In the genomic region with DNA sequence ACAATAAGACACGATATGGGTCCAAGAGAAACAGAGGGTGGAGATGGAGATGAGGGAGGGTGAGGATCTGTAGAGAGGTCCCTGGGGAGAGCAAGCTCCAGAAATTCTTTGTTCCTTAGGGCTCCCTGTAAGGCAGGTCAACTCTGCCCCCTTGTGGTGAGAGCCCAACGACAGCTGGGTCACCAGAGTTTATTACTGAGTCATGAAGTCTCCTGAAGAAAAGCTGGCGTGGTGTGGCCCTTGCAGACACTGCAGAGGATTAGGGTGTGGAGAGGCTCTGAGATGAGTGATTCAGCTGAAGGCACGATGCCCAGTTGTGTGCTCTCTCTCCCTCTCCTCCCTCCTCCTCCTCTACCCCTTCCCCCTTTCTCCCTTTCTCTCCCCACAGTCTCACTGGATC, we compare ENCODE assay signal across 8 mouse cellular contexts. TPM values are rescaled to one million over a fixed set of nuclear protein-coding genes. Genes with fewer than 3 reads are reported as not detected.
DNase-seq lines count a peak whose midpoint lies in the region; ATAC-seq and TF ChIP-seq lines count a peak whose summit lies in the region.

No protein-coding gene starts in this region.

- H3K27me3 ChIP-seq in hindbrain, embryonic 11.5 days (ENCODE audit: control insufficient read depth, insufficient read depth, low read length) = no peaks in the 10 kb centered on the region
- peaks cover 15% of the 10 kb centered on the region for H3K27me3 ChIP-seq in hindbrain, embryonic 12.5 days
- no peaks in the 10 kb centered on the region for H3K27me3 ChIP-seq in forebrain, postnatal 0 days (ENCODE audit: insufficient read depth, low read length)
- no peaks in the 10 kb centered on the region for H3K27me3 ChIP-seq in hindbrain, postnatal 0 days (ENCODE audit: insufficient read depth, low read length)
- no peaks in the 10 kb centered on the region for H3K27me3 ChIP-seq in splenic B cell, adult 2 months (ENCODE audit: control insufficient read depth, insufficient read depth, low read length, poor library complexity, severe bottlenecking)

- no peak overlapping the region for H3K9ac ChIP-seq in hindbrain, embryonic 11.5 days (ENCODE audit: low read depth, low read length)
- no peak overlapping the region for H3K9ac ChIP-seq in hindbrain, embryonic 12.5 days
- no peak overlapping the region for H3K9ac ChIP-seq in forebrain, postnatal 0 days
- H3K9ac ChIP-seq in hindbrain, postnatal 0 days (replicated peaks; ENCODE audit: low read length) = no peak overlapping the region

- H3K9me3 ChIP-seq in hindbrain, embryonic 11.5 days (ENCODE audit: control insufficient read depth, low read length) = no peaks in the 10 kb centered on the region
- H3K9me3 ChIP-seq in hindbrain, embryonic 12.5 days (replicated peaks) = no peaks in the 10 kb centered on the region
- no peaks in the 10 kb centered on the region for H3K9me3 ChIP-seq in forebrain, postnatal 0 days (ENCODE audit: low read length)
- no peaks in the 10 kb centered on the region for H3K9me3 ChIP-seq in hindbrain, postnatal 0 days (ENCODE audit: low read length)

- no peaks in the 10 kb centered on the region for H3K36me3 ChIP-seq in hindbrain, embryonic 11.5 days (ENCODE audit: control insufficient read depth, insufficient read depth, low read length)
- no peaks in the 10 kb centered on the region for H3K36me3 ChIP-seq in hindbrain, embryonic 12.5 days
- no peaks in the 10 kb centered on the region for H3K36me3 ChIP-seq in forebrain, postnatal 0 days (ENCODE audit: insufficient read depth)
- no peaks in the 10 kb centered on the region for H3K36me3 ChIP-seq in hindbrain, postnatal 0 days (ENCODE audit: insufficient read depth, low read length)
- no peaks in the 10 kb centered on the region for H3K36me3 ChIP-seq in splenic B cell, adult 2 months (ENCODE audit: control insufficient read depth, insufficient read depth, low read length, poor library complexity, severe bottlenecking)

- no peaks in the 10 kb centered on the region for H3K4me1 ChIP-seq in hindbrain, embryonic 11.5 days (replicated peaks; ENCODE audit: control insufficient read depth, insufficient read depth, low read length)
- no peaks in the 10 kb centered on the region for H3K4me1 ChIP-seq in hindbrain, embryonic 12.5 days
- H3K4me1 ChIP-seq in forebrain, postnatal 0 days (ENCODE audit: insufficient read depth) = no peaks in the 10 kb centered on the region
- no peaks in the 10 kb centered on the region for H3K4me1 ChIP-seq in hindbrain, postnatal 0 days (ENCODE audit: insufficient read depth, low read length)

- H3K27ac ChIP-seq in hindbrain, embryonic 11.5 days (ENCODE audit: low read depth, low read length) = no peak overlapping the region
- no peak overlapping the region for H3K27ac ChIP-seq in hindbrain, embryonic 12.5 days
- H3K27ac ChIP-seq in forebrain, postnatal 0 days (ENCODE audit: low read depth, low read length) = no peak overlapping the region
- H3K27ac ChIP-seq in hindbrain, postnatal 0 days = no peak overlapping the region

- no peak overlapping the region for H3K4me2 ChIP-seq in hindbrain, embryonic 11.5 days (replicated peaks; ENCODE audit: low read depth, low read length)
- H3K4me2 ChIP-seq in hindbrain, embryonic 12.5 days (replicated peaks) = no peak overlapping the region
- no peak overlapping the region for H3K4me2 ChIP-seq in forebrain, postnatal 0 days (ENCODE audit: low read depth)
- no peak overlapping the region for H3K4me2 ChIP-seq in hindbrain, postnatal 0 days (ENCODE audit: low read depth, low read length)

- TF ChIP-seq CTCF in forebrain, postnatal 0 days (IDR thresholded peaks at IDR 0.05; ENCODE audit: low read depth) = peak; percentile 77
- peak; percentile 79 for TF ChIP-seq CTCF in hindbrain, postnatal 0 days (IDR thresholded peaks at IDR 0.05; ENCODE audit: low read depth)

- ATAC-seq in hindbrain, embryonic 11.5 days (ENCODE audit: low FRiP score) = no peak
- no peak for ATAC-seq in hindbrain, embryonic 12.5 days (ENCODE audit: low FRiP score)
- ATAC-seq in cerebellum, adult (ENCODE audit: insufficient number of reproducible peaks, low FRiP score, low TSS enrichment) = peak; percentile 64; the same call in 1 of the 2 replicates
- ATAC-seq in forebrain, postnatal 0 days = peak; percentile 69
- ATAC-seq in hindbrain, postnatal 0 days = peak; percentile 32; the same call in 1 of the 2 replicates

- 9% methylated on average over 4 of the region's 4 CpGs for WGBS in hindbrain, embryonic 11.5 days
- 4% methylated on average over 4 of the region's 4 CpGs for WGBS in hindbrain, embryonic 12.5 days
- WGBS in forebrain, postnatal 0 days = 5% methylated on average over 4 of the region's 4 CpGs
- WGBS in hindbrain, postnatal 0 days = 13% methylated on average over 4 of the region's 4 CpGs

- DNase-seq in hindbrain, embryonic 11.5 days (ENCODE audit: low spot score) = peak; percentile 86
- DNase-seq in forebrain, postnatal 0 days = peak; percentile 75
- DNase-seq in hindbrain, postnatal 0 days (ENCODE audit: low spot score) = peak; percentile 85
- DNase-seq in left cerebral cortex, adult 8-10 months (ENCODE audit: low spot score in 2 of 2) = peak; percentile 48 to 86
- DNase-seq in monocyte, adult 2 months (ENCODE audit: low read depth in 1 of 2, low spot score in 2 of 2) = peak; percentile 27 to 64
- DNase-seq in splenic B cell, adult 2 months (ENCODE audit: low read depth, low spot score) = peak; percentile 63

- no peak overlapping the region for H3K4me3 ChIP-seq in hindbrain, embryonic 11.5 days (ENCODE audit: low read depth, low read length)
- H3K4me3 ChIP-seq in hindbrain, embryonic 12.5 days = no peak overlapping the region
- no peak overlapping the region for H3K4me3 ChIP-seq in forebrain, postnatal 0 days (ENCODE audit: low read depth, low read length)
- H3K4me3 ChIP-seq in hindbrain, postnatal 0 days (ENCODE audit: low read length) = no peak overlapping the region

RNA-seq across cellular contexts. Expression of a gene that starts 2.0 kb away (rescaled TPM):
- polyA plus RNA-seq in hindbrain, embryonic 11.5 days (2014; fragmentation: Nextera tagmentation; extraction: Ambion mirVana) = not detected in 2 replicates
- not detected in 2 replicates for polyA plus RNA-seq in hindbrain, embryonic 12.5 days (2016; fragmentation: Nextera tagmentation; extraction: Ambion mirVana)
- not detected in 2 replicates for total RNA-seq in forebrain, postnatal 0 days (2014; rRNA removed)
- not detected in 2 replicates for polyA plus RNA-seq in forebrain, postnatal 0 days (2015; fragmentation: Nextera tagmentation; extraction: Ambion mirVana)
- not detected in 2 replicates for total RNA-seq in hindbrain, postnatal 0 days (2014; rRNA removed)
- 0.24 TPM in 1 of 2 replicates, not detected in the other for polyA plus RNA-seq in hindbrain, postnatal 0 days (2015; fragmentation: Nextera tagmentation; extraction: Ambion mirVana)
- total RNA-seq in left cerebral cortex, adult 8-10 months (2022) = 1 to 10 TPM; 1.3 to 2.7 (median 1.4) TPM

RNA-seq across cellular contexts. Expression of a gene that starts 22.2 kb away (rescaled TPM):
- not detected in 2 replicates for polyA plus RNA-seq in hindbrain, embryonic 11.5 days (2014; fragmentation: Nextera tagmentation; extraction: Ambion mirVana)
- polyA plus RNA-seq in hindbrain, embryonic 12.5 days (2016; fragmentation: Nextera tagmentation; extraction: Ambion mirVana) = not detected in 2 replicates
- not detected in 2 replicates for total RNA-seq in forebrain, postnatal 0 days (2014; rRNA removed)
- polyA plus RNA-seq in forebrain, postnatal 0 days (2015; fragmentation: Nextera tagmentation; extraction: Ambion mirVana) = not detected in 2 replicates
- total RNA-seq in hindbrain, postnatal 0 days (2014; rRNA removed) = not detected in 2 replicates
- not detected in 2 replicates for polyA plus RNA-seq in hindbrain, postnatal 0 days (2015; fragmentation: Nextera tagmentation; extraction: Ambion mirVana)
- not detected for total RNA-seq in left cerebral cortex, adult 8-10 months (2022)

RNA-seq across cellular contexts. Expression of a gene that starts 39.8 kb away (rescaled TPM):
- not detected in 2 replicates for polyA plus RNA-seq in hindbrain, embryonic 11.5 days (2014; fragmentation: Nextera tagmentation; extraction: Ambion mirVana)
- polyA plus RNA-seq in hindbrain, embryonic 12.5 days (2016; fragmentation: Nextera tagmentation; extraction: Ambion mirVana) = not detected in 2 replicates
- total RNA-seq in forebrain, postnatal 0 days (2014; rRNA removed) = not detected in 2 replicates
- polyA plus RNA-seq in forebrain, postnatal 0 days (2015; fragmentation: Nextera tagmentation; extraction: Ambion mirVana) = not detected in 2 replicates
- total RNA-seq in hindbrain, postnatal 0 days (2014; rRNA removed) = not detected in 2 replicates
- not detected in 2 replicates for polyA plus RNA-seq in hindbrain, postnatal 0 days (2015; fragmentation: Nextera tagmentation; extraction: Ambion mirVana)
- not detected for total RNA-seq in left cerebral cortex, adult 8-10 months (2022)

RNA-seq across cellular contexts. Expression of a gene that starts 50.1 kb away (rescaled TPM):
- 58.4 and 71.3 TPM in 2 replicates for polyA plus RNA-seq in hindbrain, embryonic 11.5 days (2014; fragmentation: Nextera tagmentation; extraction: Ambion mirVana)
- polyA plus RNA-seq in hindbrain, embryonic 12.5 days (2016; fragmentation: Nextera tagmentation; extraction: Ambion mirVana) = 171 TPM in 2 replicates
- 77.9 and 107 TPM in 2 replicates for total RNA-seq in forebrain, postnatal 0 days (2014; rRNA removed)
- polyA plus RNA-seq in forebrain, postnatal 0 days (2015; fragmentation: Nextera tagmentation; extraction: Ambion mirVana) = 84.8 and 108 TPM in 2 replicates
- 95.2 and 100 TPM in 2 replicates for total RNA-seq in hindbrain, postnatal 0 days (2014; rRNA removed)
- 97.7 and 102 TPM in 2 replicates for polyA plus RNA-seq in hindbrain, postnatal 0 days (2015; fragmentation: Nextera tagmentation; extraction: Ambion mirVana)
- 100 to 1,000 TPM; 112 to 116 (median 113) TPM for total RNA-seq in left cerebral cortex, adult 8-10 months (2022)

Comparison
In these comparisons a context has a peak if more than half of its experiments do, and no peak if none do; other contexts are left out.
1. ATAC-seq: peak in cerebellum, adult (single experiment), forebrain, postnatal 0 days (single experiment) and hindbrain, postnatal 0 days (single experiment); none in hindbrain, embryonic 11.5 days (single experiment) and hindbrain, embryonic 12.5 days (single experiment).
2. Peak in every context shown above with its lines, with median percentiles within 50 percentile points of each other: DNase-seq.